Comparison of ENCODE assay signal across 8 mouse cellular contexts in the genomic region with DNA sequence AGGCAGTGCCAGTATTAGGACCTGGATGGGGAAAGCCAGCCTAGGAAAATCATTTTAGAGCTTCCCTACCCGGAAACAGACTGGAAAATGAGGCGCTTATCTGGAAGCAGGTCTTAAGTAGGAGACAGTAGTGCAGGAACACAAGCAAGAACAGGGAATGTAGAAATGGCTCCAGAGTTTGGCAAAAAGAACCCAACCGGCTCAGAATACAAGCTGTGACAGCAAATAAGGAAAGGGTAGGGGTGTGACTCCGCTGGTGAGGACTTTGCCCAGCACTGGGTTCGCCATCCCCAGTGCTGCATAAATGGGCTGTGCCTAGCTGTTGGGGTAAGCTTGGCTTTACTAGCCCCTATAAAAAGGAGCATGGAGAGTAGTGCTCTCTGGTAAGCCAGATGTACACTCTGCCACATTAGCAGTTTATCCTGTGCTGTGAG. TPM values are rescaled to one million over a fixed set of nuclear protein-coding genes. Genes with fewer than 3 reads are reported as not detected.
A peak's percentile ranks its signal among the peaks of the same experiment; 100 is the strongest.
DNase-seq lines count a peak whose midpoint lies in the region; ATAC-seq lines count a peak whose summit lies in the region.

No protein-coding gene starts in this region.

- peaks cover 34% of the 10 kb centered on the region for H3K36me3 ChIP-seq in heart, embryonic 14.5 days (ENCODE audit: control insufficient read depth, insufficient read depth, low read length)
- H3K36me3 ChIP-seq in embryonic facial prominence, embryonic 15.5 days, result peaks cover 34% of the 10 kb centered on the region
- peaks cover 33% of the 10 kb centered on the region for H3K36me3 ChIP-seq in kidney, embryonic 15.5 days
- H3K36me3 ChIP-seq in midbrain, embryonic 12.5 days, result peaks cover 30% of the 10 kb centered on the region

- H3K4me3 ChIP-seq in heart, embryonic 14.5 days (ENCODE audit: control insufficient read depth in 1 of 2, insufficient read depth in 1 of 2, low read depth in 1 of 2, low read length in 2 of 2), result peak overlapping the region; percentile 68 to 70
- peak overlapping the region; percentile 75 for H3K4me3 ChIP-seq in embryonic facial prominence, embryonic 15.5 days (replicated peaks)
- peak overlapping the region; percentile 79 for H3K4me3 ChIP-seq in kidney, embryonic 15.5 days (replicated peaks)
- peak overlapping the region; percentile 55 for H3K4me3 ChIP-seq in midbrain, embryonic 12.5 days

- no peaks in the 10 kb centered on the region for H3K9me3 ChIP-seq in heart, embryonic 14.5 days (ENCODE audit: control insufficient read depth, low read length)
- no peaks in the 10 kb centered on the region for H3K9me3 ChIP-seq in embryonic facial prominence, embryonic 15.5 days (replicated peaks)
- no peaks in the 10 kb centered on the region for H3K9me3 ChIP-seq in kidney, embryonic 15.5 days (replicated peaks)
- no peaks in the 10 kb centered on the region for H3K9me3 ChIP-seq in midbrain, embryonic 12.5 days

- H3K9ac ChIP-seq in heart, embryonic 14.5 days (ENCODE audit: low read length), result peak overlapping the region; percentile 92
- peak overlapping the region; percentile 68 for H3K9ac ChIP-seq in embryonic facial prominence, embryonic 15.5 days
- peak overlapping the region; percentile 72 for H3K9ac ChIP-seq in kidney, embryonic 15.5 days
- peak overlapping the region; percentile 67 for H3K9ac ChIP-seq in midbrain, embryonic 12.5 days (replicated peaks)

- ATAC-seq in heart, embryonic 14.5 days (ENCODE audit: insufficient number of reproducible peaks, insufficient read depth, low FRiP score, low read depth), result no peak
- ATAC-seq in embryonic facial prominence, embryonic 15.5 days (ENCODE audit: insufficient number of reproducible peaks, low FRiP score, low TSS enrichment, low read depth), result no peak
- 0 out of 2 replicates have a peak, but pooled peaks have one; percentile 52 for ATAC-seq in kidney, embryonic 15.5 days (replicated peaks; ENCODE audit: low FRiP score)
- no peak for ATAC-seq in midbrain, embryonic 12.5 days (ENCODE audit: low FRiP score, low read depth)
- ATAC-seq in frontal cortex, adult (ENCODE audit: low TSS enrichment), result no peak
- ATAC-seq in activated CD4-positive, CD25-positive, alpha-beta regulatory T cell, adult 4 months, result no peak

- DNase-seq in heart, postnatal 25 days (ENCODE audit: low spot score), result no peak
- DNase-seq in embryo, embryonic 11 days, result no peak

- WGBS in heart, embryonic 14.5 days, result 19% methylated on average over 5 of the region's 5 CpGs
- 16% methylated on average over 5 of the region's 5 CpGs for WGBS in embryonic facial prominence, embryonic 15.5 days
- 14% methylated on average over 5 of the region's 5 CpGs for WGBS in kidney, embryonic 15.5 days
- 27% methylated on average over 5 of the region's 5 CpGs for WGBS in midbrain, embryonic 12.5 days

- H3K4me1 ChIP-seq in heart, embryonic 14.5 days (ENCODE audit: control insufficient read depth in 2 of 2, insufficient read depth in 2 of 2, low read length in 2 of 2), result peaks cover 5 to 16% of the 10 kb centered on the region in 2 experiments; a peak in 3 of 4 replicates
- H3K4me1 ChIP-seq in embryonic facial prominence, embryonic 15.5 days, result peaks cover 7% of the 10 kb centered on the region
- peaks cover 7% of the 10 kb centered on the region for H3K4me1 ChIP-seq in kidney, embryonic 15.5 days
- H3K4me1 ChIP-seq in midbrain, embryonic 12.5 days, result peaks cover 6% of the 10 kb centered on the region

- intact Hi-C loops in heart, postnatal 25 days (cut with DNase I), result loop anchor here (5.0 kb wide), 2 partner anchors 119 to 319 kb away; a partner anchor contains a TSS

- H3K27me3 ChIP-seq in heart, embryonic 14.5 days (ENCODE audit: control insufficient read depth, insufficient read depth, low read length), result no peaks in the 10 kb centered on the region
- no peaks in the 10 kb centered on the region for H3K27me3 ChIP-seq in embryonic facial prominence, embryonic 15.5 days
- H3K27me3 ChIP-seq in kidney, embryonic 15.5 days, result no peaks in the 10 kb centered on the region
- H3K27me3 ChIP-seq in midbrain, embryonic 12.5 days, result 0 out of 2 replicates have a peak, but pooled peaks cover 6% of the 10 kb centered on the region

- peak overlapping the region; percentile 88 to 95 for H3K27ac ChIP-seq in heart, embryonic 14.5 days (replicated peaks in 1 of 2; ENCODE audit: control insufficient read depth in 1 of 2, insufficient read depth in 1 of 2, low read depth in 2 of 2, low read length in 2 of 2)
- peak overlapping the region; percentile 91 for H3K27ac ChIP-seq in embryonic facial prominence, embryonic 15.5 days (replicated peaks)
- H3K27ac ChIP-seq in kidney, embryonic 15.5 days, result peak overlapping the region; percentile 98
- 0 out of 2 replicates have a peak overlapping the region, but pooled peaks have one; percentile 21 for H3K27ac ChIP-seq in midbrain, embryonic 12.5 days (replicated peaks)

- H3K4me2 ChIP-seq in heart, embryonic 14.5 days (ENCODE audit: low read length), result peak overlapping the region; percentile 83
- H3K4me2 ChIP-seq in embryonic facial prominence, embryonic 15.5 days (replicated peaks), result peak overlapping the region; percentile 76
- peak overlapping the region; percentile 81 for H3K4me2 ChIP-seq in kidney, embryonic 15.5 days
- H3K4me2 ChIP-seq in midbrain, embryonic 12.5 days (replicated peaks), result peak overlapping the region; percentile 70

RNA-seq across cellular contexts. Expression of a gene that starts 0.8 kb away (rescaled TPM):
- polyA plus RNA-seq in heart, embryonic 14.5 days (2014; fragmentation: Nextera tagmentation; extraction: Ambion mirVana), result 52.9 and 54.9 TPM in 2 replicates
- total RNA-seq in heart, postnatal 25 days (2021), result 10 to 100 TPM; 26.3 to 28.3 TPM
- polyA plus RNA-seq in embryonic facial prominence, embryonic 15.5 days (2015; fragmentation: Nextera tagmentation; extraction: Ambion mirVana), result 47.8 and 49.6 TPM in 2 replicates
- polyA plus RNA-seq in kidney, embryonic 15.5 days (2015; fragmentation: Nextera tagmentation; extraction: Ambion mirVana), result 51.3 and 52.3 TPM in 2 replicates
- 44.7 and 53.6 TPM in 2 replicates for polyA plus RNA-seq in midbrain, embryonic 12.5 days (2016; fragmentation: Nextera tagmentation; extraction: Ambion mirVana)
- 10 to 100 TPM; 32.6 to 41.1 TPM for polyA plus RNA-seq in activated CD4-positive, CD25-positive, alpha-beta regulatory T cell, adult 4 months (2017; shearing (Covaris generic))

Comparison
In these comparisons a context has a peak if more than half of its experiments do, and no peak if none do; other contexts are left out.
1. H3K27ac ChIP-seq: peak in every context shown above with its lines; median percentile 98 in kidney, embryonic 15.5 days; 92 in heart, embryonic 14.5 days; 91 in embryonic facial prominence, embryonic 15.5 days; 21 in midbrain, embryonic 12.5 days.